Mouse (Mus musculus): ENCODE measurements at regions not wholly inside any gene's neighbourhood (a gene's known extent, or its start where the extent isn't known, plus 50 kb on each side); places are given as distances from the start of the nearest gene placed in this dataset.

DNA sequence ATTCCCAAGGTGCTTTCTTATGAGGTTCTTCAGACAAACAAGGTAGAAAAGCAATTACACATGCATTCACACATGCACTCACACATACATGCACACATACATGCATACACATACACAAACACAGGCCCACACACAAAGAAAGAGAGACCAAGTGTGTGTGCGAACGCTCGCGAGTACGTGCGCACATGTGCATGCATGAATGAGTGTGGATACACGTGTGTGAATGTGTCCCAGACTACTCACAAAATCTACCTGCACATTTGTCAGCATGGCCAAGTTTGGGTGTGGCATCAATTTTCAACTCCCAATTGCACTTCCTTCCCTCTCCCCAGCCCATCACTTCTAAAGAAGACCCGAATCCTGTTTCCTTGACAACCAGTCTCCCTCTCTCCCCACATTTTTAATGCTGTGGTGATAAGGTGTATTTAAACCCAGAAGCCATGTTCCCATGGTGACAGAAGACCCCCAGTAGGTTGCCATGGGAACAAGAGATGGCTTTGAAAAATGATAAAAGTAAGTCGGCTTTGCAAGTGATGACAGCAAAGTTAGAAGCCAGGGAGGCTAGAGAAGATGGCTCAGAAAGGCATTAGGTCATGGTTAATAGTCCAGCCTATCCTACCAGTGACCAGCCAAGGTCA is 206.3 kb downstream of the Rpl10-ps3 start:
- DNase-seq (ENCODE audit: low spot score in 2 of 2) = no peak

DNA sequence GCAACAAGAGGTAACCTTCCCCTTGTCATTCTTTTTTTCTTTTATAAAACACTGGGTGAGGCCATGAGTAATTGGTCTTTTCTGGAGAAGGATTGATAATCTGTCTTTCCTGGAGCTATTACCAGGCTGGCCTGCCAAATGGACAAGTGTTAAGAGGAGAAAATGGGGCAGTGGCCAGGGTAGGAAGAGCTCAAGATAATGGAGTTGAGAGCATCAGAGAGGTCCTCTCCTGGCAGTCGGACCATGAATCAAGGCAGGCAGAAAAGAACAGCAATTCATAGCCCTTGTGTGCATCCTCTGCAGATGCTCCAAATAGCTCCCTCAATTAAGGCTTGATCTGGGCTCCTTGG is 208.2 kb downstream of the Rpl10-ps3 start:
- no peak for DNase-seq (ENCODE audit: low spot score in 2 of 2)

DNA sequence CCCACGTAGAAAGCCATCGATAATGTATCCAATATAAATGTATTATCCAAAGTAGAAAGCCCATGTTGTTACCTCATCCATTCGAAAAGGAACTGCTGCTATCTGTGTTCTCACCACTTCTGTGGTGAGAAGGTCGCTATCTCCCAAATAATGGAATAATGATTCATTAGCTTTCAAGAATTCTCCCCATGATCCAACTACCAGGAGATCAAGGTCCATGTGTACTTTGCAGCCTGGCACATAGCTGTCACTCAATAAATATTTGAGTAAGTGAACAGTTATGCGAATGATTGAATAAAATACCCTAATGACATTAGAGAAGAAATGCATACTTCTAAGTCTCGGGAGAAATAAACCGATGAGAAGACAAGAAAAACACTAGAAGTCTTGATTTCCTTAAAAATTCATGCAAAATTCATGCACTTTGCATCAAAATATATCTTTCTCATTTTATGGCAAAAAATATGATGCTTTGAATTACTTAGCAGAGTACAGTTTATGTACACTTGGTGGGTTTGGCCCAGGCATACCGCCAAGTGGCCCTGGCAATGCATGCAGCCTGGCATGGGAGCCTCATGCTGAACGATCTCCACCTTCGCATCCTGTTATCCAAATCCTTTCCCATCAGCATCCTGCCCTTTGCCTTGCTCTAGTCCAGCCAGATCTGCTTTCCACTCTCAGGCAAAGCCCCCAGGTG is 208.7 kb downstream of the Rpl10-ps3 start:
- DNase-seq (ENCODE audit: low spot score in 2 of 2) = no peak

DNA sequence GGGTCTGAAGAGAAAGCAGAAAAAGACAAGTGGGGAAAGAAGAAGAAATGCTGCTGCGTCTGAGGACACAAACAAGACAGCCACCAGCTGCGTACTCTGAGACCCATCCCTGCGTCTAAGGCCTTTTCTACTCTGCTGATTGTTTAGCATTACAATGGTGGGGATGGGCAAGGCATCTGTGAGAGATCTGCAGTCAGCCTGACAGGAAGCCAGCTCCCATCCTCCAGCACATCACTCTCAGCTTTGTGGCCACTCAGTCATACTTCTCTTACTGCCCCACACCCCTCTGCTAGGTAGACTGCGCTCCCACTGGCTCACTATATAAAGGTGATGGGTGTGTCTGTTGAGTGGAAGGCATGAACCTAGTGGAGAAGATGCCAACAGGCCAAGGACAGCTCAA is 220.5 kb downstream of the Rpl10-ps3 start:
- DNase-seq (ENCODE audit: low spot score in 2 of 2) = no peak

DNA sequence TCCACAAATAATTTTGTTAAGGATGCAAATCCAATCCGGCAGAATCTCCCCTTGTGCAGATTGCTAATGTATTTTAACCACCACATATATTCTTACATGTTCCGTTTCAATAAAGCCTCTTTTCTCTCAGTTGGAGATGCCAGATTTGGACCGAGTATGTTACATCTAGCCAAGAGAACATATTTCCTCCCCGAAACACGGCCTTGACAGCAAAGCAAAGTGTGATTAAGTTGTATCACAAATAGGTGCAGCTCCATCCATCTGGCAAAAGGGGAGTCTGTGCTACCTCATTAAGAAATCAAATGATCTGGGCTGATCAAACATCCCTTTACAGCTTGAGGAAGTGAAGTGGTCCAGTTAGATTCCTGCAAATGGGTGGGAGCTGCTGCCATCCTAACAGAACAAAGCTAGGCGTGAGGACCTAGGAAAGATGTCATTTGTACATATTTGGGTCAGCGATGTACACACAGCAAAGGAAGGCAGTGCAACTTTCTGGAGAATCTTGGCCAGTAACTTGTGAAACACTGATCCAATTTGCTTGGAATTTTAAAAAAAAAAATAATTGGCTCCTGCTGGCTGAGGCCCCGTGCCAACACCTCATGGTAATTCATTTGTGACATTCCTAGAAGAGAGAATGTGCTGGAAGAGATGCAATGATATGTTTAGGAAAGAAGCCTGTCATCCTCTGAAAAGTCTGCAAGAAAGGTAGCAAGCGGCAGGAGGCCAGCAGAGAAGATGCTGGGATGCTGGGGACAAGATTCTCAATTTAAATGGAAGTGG is 223.8 kb downstream of the Rpl10-ps3 start:
- peak in 1 of 2 experiments; percentile 33 for DNase-seq (ENCODE audit: low spot score in 2 of 2)

DNA sequence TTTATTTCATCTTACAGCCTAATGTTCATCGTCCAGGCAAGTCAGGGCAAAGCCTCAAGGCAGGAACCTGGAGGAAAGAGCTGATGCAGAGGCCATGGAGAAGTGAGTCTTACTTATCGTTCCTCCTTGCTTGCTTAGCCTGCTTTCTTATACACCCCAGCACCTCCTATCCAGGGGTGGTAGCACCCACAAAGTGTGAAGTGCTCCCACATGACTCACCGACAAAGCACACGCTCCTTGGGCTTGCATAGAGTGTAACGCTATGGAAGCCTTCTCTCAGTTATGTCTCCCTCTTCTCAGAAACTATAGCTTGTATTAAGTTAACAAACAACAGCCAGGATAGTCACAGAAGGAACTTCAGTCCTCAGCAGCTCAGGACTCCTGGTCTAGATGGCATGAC is 225.4 kb downstream of the Rpl10-ps3 start:
- no peak for DNase-seq (ENCODE audit: low spot score in 2 of 2)

DNA sequence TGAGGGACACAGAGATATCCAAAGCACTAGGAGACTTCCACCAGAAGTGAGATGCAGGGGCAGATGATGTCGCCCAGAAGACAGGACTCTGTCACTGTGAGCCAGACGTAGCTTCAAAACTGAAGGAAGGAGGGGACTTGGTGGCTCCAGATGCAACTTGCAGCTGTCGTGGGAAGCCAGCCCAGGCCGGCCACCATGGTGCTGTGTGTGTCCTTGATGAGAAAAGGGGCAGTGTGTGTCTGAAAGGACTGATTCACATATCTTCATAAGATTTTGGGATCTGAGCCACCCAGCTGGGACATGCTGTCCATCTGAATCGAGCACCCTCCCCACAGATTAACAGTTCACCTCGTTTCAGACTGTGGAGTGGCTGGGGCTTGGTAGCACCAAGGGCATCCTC is 226.2 kb downstream of the Rpl10-ps3 start:
- peak; percentile 37 to 45 for DNase-seq (ENCODE audit: low spot score in 2 of 2)

GRCm38 (mm10) chr9:50106551-50106950 is 238.2 kb downstream of the Rpl10-ps3 start:
- DNase-seq (ENCODE audit: low spot score in 2 of 2) = no peak

DNA sequence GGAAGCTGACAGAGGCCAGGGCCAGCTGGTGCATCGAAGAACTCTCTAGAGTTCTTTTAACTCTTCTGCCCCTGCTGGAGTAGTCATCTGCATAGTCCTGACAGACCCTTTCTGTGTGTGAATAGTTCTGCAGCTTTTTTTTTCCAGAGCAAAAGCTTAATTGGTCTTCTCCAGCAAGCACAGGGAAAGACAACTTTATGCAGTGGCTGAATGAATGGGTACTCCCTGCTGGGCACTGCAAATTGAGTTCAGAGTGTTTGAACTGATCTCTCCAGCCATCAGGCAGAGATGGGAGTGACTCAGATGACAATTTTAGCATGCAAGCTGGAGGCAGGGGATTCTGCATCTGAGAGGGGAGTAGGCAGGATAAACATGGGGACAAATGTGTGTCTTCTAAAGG is 242.0 kb downstream of the Rpl10-ps3 start:
- DNase-seq (ENCODE audit: low spot score in 2 of 2) = no peak

DNA sequence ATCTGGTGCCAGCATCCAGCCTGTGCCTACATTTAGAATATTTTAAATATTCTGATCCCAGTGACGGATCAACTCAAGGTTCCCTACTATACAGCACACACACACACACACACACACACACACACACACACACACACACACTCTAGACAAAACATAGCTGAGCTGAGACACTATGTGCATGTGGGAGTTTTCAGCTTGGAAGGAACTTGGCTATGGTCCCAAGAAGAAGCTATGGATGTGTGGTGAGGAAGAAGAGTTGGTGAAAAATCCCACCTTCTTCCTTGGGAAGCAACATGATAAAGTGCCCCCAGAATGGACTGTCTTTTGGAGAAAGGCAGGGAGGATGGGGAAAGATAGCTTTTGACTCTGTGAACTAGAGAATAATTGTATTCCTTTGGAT is 243.7 kb downstream of the Rpl10-ps3 start:
- DNase-seq (ENCODE audit: low spot score in 2 of 2) = no peak

DNA sequence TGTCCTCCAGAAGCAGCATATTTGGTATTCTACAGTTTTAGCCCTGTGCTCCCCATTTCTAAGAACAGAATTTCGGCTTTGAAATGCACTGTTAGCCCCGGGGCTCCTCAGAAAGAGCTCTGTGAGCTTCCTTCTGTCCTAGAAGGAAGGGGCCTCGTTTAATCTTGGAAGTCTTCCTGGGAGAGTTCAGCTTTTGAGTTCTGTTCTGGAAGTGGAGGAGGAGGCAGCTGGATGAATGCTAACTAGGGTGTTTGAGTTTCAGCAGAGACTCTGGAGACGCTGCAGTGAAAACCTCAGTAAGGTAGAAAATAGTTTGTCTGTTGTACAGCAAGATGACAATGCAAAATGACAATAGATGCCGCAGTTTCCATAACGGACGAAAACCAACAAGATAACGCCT is 253.8 kb downstream of the Rpl10-ps3 start:
- DNase-seq (ENCODE audit: low spot score in 2 of 2) = peak in 1 of 2 experiments; percentile 33

DNA sequence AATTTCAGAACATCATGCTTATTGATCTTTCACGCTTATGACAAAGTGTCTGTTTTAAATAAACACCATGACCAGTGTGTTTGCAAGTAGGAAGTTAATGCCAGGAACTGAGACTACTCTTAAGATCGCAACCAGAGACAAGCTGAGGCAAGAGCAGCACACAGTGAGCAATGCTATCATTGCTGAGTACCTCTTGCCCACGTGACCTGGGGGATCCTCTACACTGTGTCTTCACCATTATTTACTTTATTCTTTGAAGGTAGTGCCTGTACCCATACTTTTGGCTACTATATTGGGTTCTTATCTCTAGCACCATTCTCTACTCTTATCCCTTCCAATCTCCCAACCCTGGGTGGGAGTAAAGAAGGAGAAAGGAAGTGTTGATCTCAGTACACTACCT is 254.9 kb downstream of the Rpl10-ps3 start:
- DNase-seq (ENCODE audit: low spot score in 2 of 2) = no peak

GRCm38 (mm10) chr9:50080205-50080604 is 264.6 kb downstream of the Rpl10-ps3 start:
- no peak for DNase-seq (ENCODE audit: low spot score in 2 of 2)

- DNase-seq (ENCODE audit: low spot score in 2 of 2) = no peak
Observed at GRCm38 (mm10) chr9:50068576-50068975, 269.9 kb upstream of the Ncam1 start.

- DNase-seq (ENCODE audit: low spot score in 2 of 2) = peak in 1 of 2 experiments; percentile 15
Observed at GRCm38 (mm10) chr9:50067729-50068225, 269.1 kb upstream of the Ncam1 start.

GRCm38 (mm10) chr9:50064505-50065229 is 265.9 kb upstream of the Ncam1 start:
- DNase-seq (ENCODE audit: low spot score in 2 of 2) = peak in 1 of 2 experiments; percentile 16

- no peak for DNase-seq (ENCODE audit: low spot score in 2 of 2)
Observed at GRCm38 (mm10) chr9:50038231-50038630, 239.5 kb upstream of the Ncam1 start.

DNA sequence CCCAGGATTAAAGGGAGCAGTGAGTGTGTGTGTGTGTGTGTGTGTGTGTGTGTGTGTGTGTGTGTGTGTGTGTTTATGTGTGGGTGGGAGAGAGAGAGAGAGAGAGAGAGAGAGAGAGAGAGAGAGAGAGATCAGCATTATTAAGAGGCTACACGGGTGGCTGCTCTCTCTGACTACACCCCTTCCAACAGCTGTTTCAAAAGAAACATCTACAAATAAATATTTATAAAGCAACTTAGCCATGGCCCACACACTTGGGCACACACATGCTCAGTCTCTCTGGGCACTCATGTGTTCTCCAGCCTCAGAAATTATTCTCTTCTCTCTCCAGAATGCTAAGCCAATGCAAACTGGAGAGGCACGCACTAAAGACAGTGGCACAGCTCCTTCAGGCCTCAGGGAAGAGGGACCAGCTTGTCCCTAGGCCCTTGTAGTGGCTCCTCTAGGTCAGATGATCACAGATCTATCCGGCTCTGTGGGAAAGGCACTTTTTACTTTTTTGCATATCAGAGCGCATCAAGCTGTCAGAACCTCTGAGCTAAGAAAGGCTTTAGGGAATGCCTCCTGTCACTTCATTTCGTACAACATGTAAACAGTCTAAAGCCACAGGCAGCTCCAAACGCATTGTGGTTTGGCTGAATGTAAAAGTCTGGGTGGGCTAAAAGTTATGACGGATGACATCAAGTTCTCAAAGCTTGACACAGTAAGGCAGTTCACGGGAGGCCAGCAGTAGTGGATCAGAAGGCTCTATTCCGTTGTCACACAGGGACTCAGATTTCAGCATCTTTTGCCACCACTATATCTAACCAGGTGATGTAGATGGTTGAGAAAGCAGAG is 233.8 kb upstream of the Ncam1 start:
- DNase-seq (ENCODE audit: low spot score in 2 of 2) = no peak

GRCm38 (mm10) chr9:50031318-50031717 is 232.6 kb upstream of the Ncam1 start:
- DNase-seq (ENCODE audit: low spot score in 2 of 2) = no peak

DNA sequence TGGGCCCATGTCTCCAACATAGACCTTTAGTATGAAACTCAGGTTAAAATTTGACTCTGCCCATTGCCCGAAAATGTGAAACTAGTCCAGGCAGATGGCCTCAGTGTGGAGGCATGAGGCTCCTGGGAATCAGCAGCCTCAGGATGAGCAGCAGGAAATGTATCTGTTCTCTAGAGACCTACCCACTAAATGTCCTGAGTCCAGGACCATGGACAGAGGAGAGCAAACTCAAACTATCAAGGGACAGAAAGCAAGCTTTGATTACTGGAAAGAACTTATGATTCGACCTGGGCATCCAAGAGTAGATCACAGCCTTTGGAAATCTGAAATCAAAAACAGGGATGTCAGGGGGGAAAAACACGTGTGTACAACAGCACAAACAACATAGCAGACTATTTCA is 230.3 kb upstream of the Ncam1 start:
- no peak for DNase-seq (ENCODE audit: low spot score in 2 of 2)

- DNase-seq (ENCODE audit: low spot score in 2 of 2) = no peak
Observed at GRCm38 (mm10) chr9:50028573-50028972, 229.8 kb upstream of the Ncam1 start.

Data from left cerebral cortex, adult 9 months (tissue).